Mouse (Mus musculus) heart, postnatal 0 days (tissue): ENCODE results near the gene Atg7. TPM values are rescaled to one million over a fixed set of nuclear protein-coding genes. Genes with fewer than 3 reads are reported as not detected.

ENCODE experiments used
- ATAC-seq: fragments of 200-750 bp; cut with Nextera tagmentation; 2 replicates; pipeline ENCODE4 v1.8.0; 2017; ENCODE audit warnings: low read depth, moderate number of reproducible peaks, moderate library complexity; ENCODE audit not compliant: insufficient read depth
- DNase-seq: peaks from one replicate; pipeline ENCODE4 v3.0.0-alpha.2; 2016; ENCODE audit warnings: low spot score
- H3K27ac ChIP-seq: fragments of 300-500 bp; sonication (generic); 2 replicates; pipeline ENCODE4 v1.5.1; 2014; ENCODE audit warnings: low read depth, mild to moderate bottlenecking
- H3K27me3 ChIP-seq: fragments of 300-500 bp; sonication (generic); 2 replicates; pipeline ENCODE4 v1.6.1; 2014; ENCODE audit warnings: low read length, mixed read lengths; ENCODE audit not compliant: control insufficient read depth, insufficient read depth
- H3K36me3 ChIP-seq: fragments of 300-500 bp; sonication (generic); replicated peaks from 2 replicates; pipeline ENCODE4 v1.6.1; 2014; ENCODE audit warnings: low read length, mixed read lengths; ENCODE audit not compliant: control insufficient read depth, insufficient read depth
- H3K4me1 ChIP-seq: fragments of 300-500 bp; sonication (generic); 2 replicates; pipeline ENCODE4 v1.6.1; 2014; ENCODE audit warnings: antibody characterized with exemption; ENCODE audit not compliant: control insufficient read depth, insufficient read depth
- H3K4me2 ChIP-seq: fragments of 300-500 bp; sonication (generic); 2 replicates; pipeline ENCODE4 v1.6.1; 2014; ENCODE audit warnings: low read depth, mild to moderate bottlenecking, low read length, moderate library complexity
- H3K4me3 ChIP-seq: fragments of 300-500 bp; sonication (generic); 2 replicates; pipeline ENCODE4 v1.5.1; 2014; ENCODE audit warnings: low read depth, low read length
- H3K9ac ChIP-seq: fragments of 300-500 bp; sonication (generic); replicated peaks from 2 replicates; pipeline ENCODE4 v1.6.1; 2014; ENCODE audit warnings: low read depth, low read length, mixed read lengths
- H3K9me3 ChIP-seq: fragments of 300-500 bp; sonication (generic); replicated peaks from 2 replicates; pipeline ENCODE4 v1.6.1; 2016; ENCODE audit warnings: low read length; ENCODE audit not compliant: control insufficient read depth
- CTCF ChIP-seq: IDR thresholded peaks from 2 replicates; pipeline ENCODE4 v1.5.1; 2016; ENCODE audit warnings: antibody characterized with exemption, control low read depth, low read depth
- EP300 ChIP-seq: IDR thresholded peaks from 2 replicates; pipeline ENCODE4 v1.6.1; 2016; ENCODE audit warnings: antibody characterized with exemption, low read depth
- WGBS: fragments of 180-500 bp; shearing (Covaris S2); extraction: QIAGEN DNeasy Blood & Tissue Kit; methylation state at CpG from one replicate; pipeline ENCODE4 v1.1.7; 2014; 5-methylcytosine and 5-hydroxymethylcytosine counted together
- polyA plus RNA-seq: library from polyadenylated mRNA; unstranded; fragments of >200 nt; fragmentation: Nextera tagmentation; extraction: Ambion mirVana; gene quantifications from 2 replicates; pipeline ENCODE4 v1.2.1, GENCODE M21; 2015
- total RNA-seq: library from RNA; depleted of rRNA; stranded (reverse); fragments of >200 nt; gene quantifications from 2 replicates; pipeline ENCODE4 v1.2.3, GENCODE M21; 2014; ENCODE audit warnings: low replicate concordance

Gene Atg7
- total and polyA plus RNA-seq, 2 experiments from 2014 or later: 13.8 to 14.8 TPM

GRCm38 (mm10) chr6:114807474-114807873, 164.6 kb downstream of the Atg7 start:
- H3K27me3 ChIP-seq: no peaks in the 10 kb centered on the region
- ATAC-seq (no peak), DNase-seq (no peak)
- H3K4me3 ChIP-seq: no peak overlapping the region
- no peaks in the 10 kb centered on the region for H3K36me3 ChIP-seq
- no peak overlapping the region for H3K4me2 ChIP-seq
- no peaks in the 10 kb centered on the region for H3K4me1 ChIP-seq
- no peaks in the 10 kb centered on the region for H3K9me3 ChIP-seq
- TF ChIP-seq EP300 (no peak), CTCF (no peak)
- WGBS: 84% methylated on average over 3 of the region's 3 CpGs
- H3K9ac ChIP-seq: no peak overlapping the region
- H3K27ac ChIP-seq: no peak overlapping the region

GRCm38 (mm10) chr6:114808654-114809430, 165.9 kb downstream of the Atg7 start:
- Histone ChIP-seq H3K4me2 (no peak overlapping the region), H3K4me3 (no peak overlapping the region), H3K9ac (no peak overlapping the region), H3K4me1 (no peaks in the 10 kb centered on the region), H3K27me3 (no peaks in the 10 kb centered on the region), H3K36me3 (no peaks in the 10 kb centered on the region), H3K9me3 (no peaks in the 10 kb centered on the region), H3K27ac (no peak overlapping the region)
- TF ChIP-seq EP300 (no peak), CTCF (no peak)
- DNase-seq: no peak
- WGBS: 83% methylated on average over 3 of the region's 3 CpGs
- ATAC-seq: no peak

- Histone ChIP-seq H3K9ac (no peak overlapping the region), H3K36me3 (no peaks in the 10 kb centered on the region), H3K27me3 (no peaks in the 10 kb centered on the region), H3K4me2 (no peak overlapping the region), H3K4me3 (no peak overlapping the region), H3K9me3 (no peaks in the 10 kb centered on the region), H3K27ac (no peak overlapping the region), H3K4me1 (no peaks in the 10 kb centered on the region)
- 75% methylated on average over 1 of the region's 1 CpGs for WGBS
- ATAC-seq: no peak
- TF ChIP-seq EP300 (no peak), CTCF (no peak)
- DNase-seq: no peak
Observed at GRCm38 (mm10) chr6:114809431-114809811, 166.5 kb downstream of the Atg7 start.

- Histone ChIP-seq H3K4me1 (no peaks in the 10 kb centered on the region), H3K4me2 (no peak overlapping the region), H3K36me3 (no peaks in the 10 kb centered on the region), H3K27ac (no peak overlapping the region), H3K27me3 (no peaks in the 10 kb centered on the region), H3K4me3 (no peak overlapping the region), H3K9ac (no peak overlapping the region), H3K9me3 (no peaks in the 10 kb centered on the region)
- peak; percentile 39; the same call in 1 of the 2 replicates for ATAC-seq
- TF ChIP-seq CTCF: no peak
- TF ChIP-seq EP300: no peak
- peak; percentile 43 for DNase-seq
- WGBS: 59% methylated on average over 5 of the region's 5 CpGs
Observed at GRCm38 (mm10) chr6:114812322-114812721, 169.4 kb downstream of the Atg7 start.

GRCm38 (mm10) chr6:114812779-114813178, 169.9 kb downstream of the Atg7 start:
- no peak overlapping the region for H3K9ac ChIP-seq
- no peaks in the 10 kb centered on the region for H3K9me3 ChIP-seq
- no peak for ATAC-seq
- DNase-seq: no peak
- 76% methylated on average over 4 of the region's 4 CpGs for WGBS
- TF ChIP-seq EP300 (no peak), CTCF (no peak)
- H3K27me3 ChIP-seq: no peaks in the 10 kb centered on the region
- H3K4me1 ChIP-seq: no peaks in the 10 kb centered on the region
- H3K36me3 ChIP-seq: no peaks in the 10 kb centered on the region
- H3K4me3 ChIP-seq: no peak overlapping the region
- no peak overlapping the region for H3K4me2 ChIP-seq
- H3K27ac ChIP-seq: no peak overlapping the region
